Mouse (Mus musculus): Measurements from ENCODE around the gene Vmp1. TPM values are rescaled to one million over a fixed set of nuclear protein-coding genes. Genes with fewer than 3 reads are reported as not detected.
A peak's percentile ranks its signal among the peaks of the same experiment; 100 is the strongest.

Vmp1 gene
- polyA plus RNA-seq, 1 experiment from 2014 or later, result 88.7 TPM

GRCm38 (mm10) chr11:86553525-86553924 lies 130.1 kb downstream of the Vmp1 start:
- Histone ChIP-seq H3K9me3 (ENCODE audit: control insufficient read depth, low read length) (no peaks in the 10 kb centered on the region), H3K27me3 (ENCODE audit: control insufficient read depth, insufficient read depth, low read length) (no peaks in the 10 kb centered on the region), H3K9ac (ENCODE audit: low read length) (no peak overlapping the region), H3K4me2 (ENCODE audit: low read depth, severe bottlenecking) (no peak overlapping the region), H3K4me3 (ENCODE audit: low read depth, low read length) (no peak overlapping the region), H3K36me3 (ENCODE audit: control insufficient read depth, insufficient read depth, low read length) (peaks cover 4% of the 10 kb centered on the region), H3K4me1 (ENCODE audit: control insufficient read depth, insufficient read depth, low read length) (no peaks in the 10 kb centered on the region), H3K27ac (replicated peaks; ENCODE audit: low read depth, low read length) (no peak overlapping the region)
- ATAC-seq (ENCODE audit: insufficient number of reproducible peaks, low FRiP score, low TSS enrichment, low read depth) (no peak), DNase-seq (ENCODE audit: low spot score) (no peak)
- WGBS, result 92% methylated on average over 6 of the region's 6 CpGs

- no peak overlapping the region for H3K9ac ChIP-seq (ENCODE audit: low read length)
- no peak overlapping the region for H3K4me3 ChIP-seq (ENCODE audit: low read depth, low read length)
- no peaks in the 10 kb centered on the region for H3K36me3 ChIP-seq (ENCODE audit: control insufficient read depth, insufficient read depth, low read length)
- H3K9me3 ChIP-seq (ENCODE audit: control insufficient read depth, low read length), result no peaks in the 10 kb centered on the region
- ATAC-seq (ENCODE audit: insufficient number of reproducible peaks, low FRiP score, low TSS enrichment, low read depth), result no peak
- no peaks in the 10 kb centered on the region for H3K27me3 ChIP-seq (ENCODE audit: control insufficient read depth, insufficient read depth, low read length)
- H3K4me2 ChIP-seq (ENCODE audit: low read depth, severe bottlenecking), result no peak overlapping the region
- no peak overlapping the region for H3K27ac ChIP-seq (replicated peaks; ENCODE audit: low read depth, low read length)
- H3K4me1 ChIP-seq (ENCODE audit: control insufficient read depth, insufficient read depth, low read length), result peaks cover 4% of the 10 kb centered on the region; the same call in 1 of the 2 replicates
- WGBS, result 96% methylated on average over 1 of the region's 1 CpGs
- DNase-seq (ENCODE audit: low spot score), result no peak
These were observed 136.2 kb downstream of the Vmp1 start for GRCm38 (mm10) chr11:86547412-86547811.

- H3K27me3 ChIP-seq (ENCODE audit: control insufficient read depth, insufficient read depth, low read length), result no peaks in the 10 kb centered on the region
- peaks cover 4% of the 10 kb centered on the region; the same call in 1 of the 2 replicates for H3K4me1 ChIP-seq (ENCODE audit: control insufficient read depth, insufficient read depth, low read length)
- H3K36me3 ChIP-seq (ENCODE audit: control insufficient read depth, insufficient read depth, low read length), result no peaks in the 10 kb centered on the region
- H3K27ac ChIP-seq (replicated peaks; ENCODE audit: low read depth, low read length), result no peak overlapping the region
- peak overlapping the region; percentile 62; the same call in 1 of the 2 replicates for H3K9ac ChIP-seq (ENCODE audit: low read length)
- peak overlapping the region; percentile 86 for H3K4me2 ChIP-seq (ENCODE audit: low read depth, severe bottlenecking)
- peak overlapping the region; percentile 86 for H3K4me3 ChIP-seq (ENCODE audit: low read depth, low read length)
- ATAC-seq (ENCODE audit: insufficient number of reproducible peaks, low FRiP score, low TSS enrichment, low read depth), result no peak
- H3K9me3 ChIP-seq (ENCODE audit: control insufficient read depth, low read length), result no peaks in the 10 kb centered on the region
- WGBS, result 81% methylated on average over 8 of the region's 8 CpGs
- DNase-seq (ENCODE audit: low spot score), result no peak
These were observed 138.1 kb downstream of the Vmp1 start for GRCm38 (mm10) chr11:86545556-86545955.

- Histone ChIP-seq H3K4me1 (ENCODE audit: control insufficient read depth, insufficient read depth, low read length) (peaks cover 4% of the 10 kb centered on the region; the same call in 1 of the 2 replicates), H3K4me2 (ENCODE audit: low read depth, severe bottlenecking) (peak within 1 kb of the TSS; percentile 86), H3K27ac (replicated peaks; ENCODE audit: low read depth, low read length) (peak within 1 kb of the TSS; percentile 52; the same call in 1 of the 2 replicates), H3K36me3 (ENCODE audit: control insufficient read depth, insufficient read depth, low read length) (no peaks in the 10 kb centered on the region), H3K9ac (ENCODE audit: low read length) (peak within 1 kb of the TSS; percentile 89), H3K27me3 (ENCODE audit: control insufficient read depth, insufficient read depth, low read length) (no peaks in the 10 kb centered on the region), H3K9me3 (ENCODE audit: control insufficient read depth, low read length) (no peaks in the 10 kb centered on the region), H3K4me3 (ENCODE audit: low read depth, low read length) (peak within 1 kb of the TSS; percentile 86)
- WGBS, result under 1% methylated on average over 43 of the region's 43 CpGs
- ATAC-seq (ENCODE audit: insufficient number of reproducible peaks, low FRiP score, low TSS enrichment, low read depth) (peak; percentile 97), DNase-seq (ENCODE audit: low spot score) (peak; percentile 99)
These were observed 138.9 kb downstream of the Vmp1 start, which contains the start of the genes Rps6kb1 and Tubd1 for GRCm38 (mm10) chr11:86544639-86545299. TSS of gene Rps6kb1 (minus strand) at chr11:86544805. TSS of gene Tubd1 (plus strand) at chr11:86544991.

- peaks cover 4% of the 10 kb centered on the region; the same call in 1 of the 2 replicates for H3K4me1 ChIP-seq (ENCODE audit: control insufficient read depth, insufficient read depth, low read length)
- H3K9ac ChIP-seq (ENCODE audit: low read length), result peak overlapping the region; percentile 89
- H3K27ac ChIP-seq (replicated peaks; ENCODE audit: low read depth, low read length), result peak overlapping the region; percentile 52; the same call in 1 of the 2 replicates
- H3K4me2 ChIP-seq (ENCODE audit: low read depth, severe bottlenecking), result peak overlapping the region; percentile 86
- under 1% methylated on average over 40 of the region's 50 CpGs for WGBS
- peak overlapping the region; percentile 86 for H3K4me3 ChIP-seq (ENCODE audit: low read depth, low read length)
- DNase-seq (ENCODE audit: low spot score), result no peak
- H3K9me3 ChIP-seq (ENCODE audit: control insufficient read depth, low read length), result no peaks in the 10 kb centered on the region
- H3K27me3 ChIP-seq (ENCODE audit: control insufficient read depth, insufficient read depth, low read length), result no peaks in the 10 kb centered on the region
- H3K36me3 ChIP-seq (ENCODE audit: control insufficient read depth, insufficient read depth, low read length), result no peaks in the 10 kb centered on the region
- ATAC-seq (ENCODE audit: insufficient number of reproducible peaks, low FRiP score, low TSS enrichment, low read depth), result peak; percentile 66; the same call in 1 of the 2 replicates
These were observed 139.5 kb downstream of the Vmp1 start for GRCm38 (mm10) chr11:86543960-86544638.

GRCm38 (mm10) chr11:86542851-86543250 lies 140.8 kb downstream of the Vmp1 start:
- DNase-seq (ENCODE audit: low spot score) (no peak), ATAC-seq (ENCODE audit: insufficient number of reproducible peaks, low FRiP score, low TSS enrichment, low read depth) (no peak)
- Histone ChIP-seq H3K27ac (replicated peaks; ENCODE audit: low read depth, low read length) (no peak overlapping the region), H3K36me3 (ENCODE audit: control insufficient read depth, insufficient read depth, low read length) (no peaks in the 10 kb centered on the region), H3K4me1 (ENCODE audit: control insufficient read depth, insufficient read depth, low read length) (peaks cover 4% of the 10 kb centered on the region; the same call in 1 of the 2 replicates), H3K4me2 (ENCODE audit: low read depth, severe bottlenecking) (no peak overlapping the region), H3K27me3 (ENCODE audit: control insufficient read depth, insufficient read depth, low read length) (no peaks in the 10 kb centered on the region), H3K9me3 (ENCODE audit: control insufficient read depth, low read length) (no peaks in the 10 kb centered on the region), H3K4me3 (ENCODE audit: low read depth, low read length) (no peak overlapping the region), H3K9ac (ENCODE audit: low read length) (no peak overlapping the region)
- 68% methylated on average over 1 of the region's 1 CpGs for WGBS

GRCm38 (mm10) chr11:86540476-86540845 lies 143.2 kb downstream of the Vmp1 start:
- Histone ChIP-seq H3K27me3 (ENCODE audit: control insufficient read depth, insufficient read depth, low read length) (no peaks in the 10 kb centered on the region), H3K4me1 (ENCODE audit: control insufficient read depth, insufficient read depth, low read length) (peaks cover 4% of the 10 kb centered on the region; the same call in 1 of the 2 replicates), H3K27ac (replicated peaks; ENCODE audit: low read depth, low read length) (no peak overlapping the region), H3K36me3 (ENCODE audit: control insufficient read depth, insufficient read depth, low read length) (no peaks in the 10 kb centered on the region), H3K4me2 (ENCODE audit: low read depth, severe bottlenecking) (no peak overlapping the region), H3K9me3 (ENCODE audit: control insufficient read depth, low read length) (no peaks in the 10 kb centered on the region), H3K9ac (ENCODE audit: low read length) (no peak overlapping the region), H3K4me3 (ENCODE audit: low read depth, low read length) (no peak overlapping the region)
- ATAC-seq (ENCODE audit: insufficient number of reproducible peaks, low FRiP score, low TSS enrichment, low read depth), result no peak
- DNase-seq (ENCODE audit: low spot score), result no peak
- WGBS, result 96% methylated on average over 2 of the region's 2 CpGs

- Histone ChIP-seq H3K27ac (replicated peaks; ENCODE audit: low read depth, low read length) (no peak overlapping the region), H3K9me3 (ENCODE audit: control insufficient read depth, low read length) (no peaks in the 10 kb centered on the region), H3K4me1 (ENCODE audit: control insufficient read depth, insufficient read depth, low read length) (peaks cover 4% of the 10 kb centered on the region; the same call in 1 of the 2 replicates), H3K27me3 (ENCODE audit: control insufficient read depth, insufficient read depth, low read length) (no peaks in the 10 kb centered on the region), H3K36me3 (ENCODE audit: control insufficient read depth, insufficient read depth, low read length) (no peaks in the 10 kb centered on the region), H3K4me2 (ENCODE audit: low read depth, severe bottlenecking) (no peak overlapping the region), H3K9ac (ENCODE audit: low read length) (no peak overlapping the region), H3K4me3 (ENCODE audit: low read depth, low read length) (no peak overlapping the region)
- ATAC-seq (ENCODE audit: insufficient number of reproducible peaks, low FRiP score, low TSS enrichment, low read depth) (no peak), DNase-seq (ENCODE audit: low spot score) (no peak)
- 93% methylated on average over 6 of the region's 6 CpGs for WGBS
These were observed 143.7 kb downstream of the Vmp1 start for GRCm38 (mm10) chr11:86539716-86540475.

Measured in limb, embryonic 11.5 days (tissue).